Mouse (Mus musculus): ENCODE results near the gene Med12l. TPM values are rescaled to one million over a fixed set of nuclear protein-coding genes. Genes with fewer than 3 reads are reported as not detected.

Med12l gene
- total and polyA plus RNA-seq, 3 experiments = 0.93 to 2.0 (median 1.5) TPM

DNA sequence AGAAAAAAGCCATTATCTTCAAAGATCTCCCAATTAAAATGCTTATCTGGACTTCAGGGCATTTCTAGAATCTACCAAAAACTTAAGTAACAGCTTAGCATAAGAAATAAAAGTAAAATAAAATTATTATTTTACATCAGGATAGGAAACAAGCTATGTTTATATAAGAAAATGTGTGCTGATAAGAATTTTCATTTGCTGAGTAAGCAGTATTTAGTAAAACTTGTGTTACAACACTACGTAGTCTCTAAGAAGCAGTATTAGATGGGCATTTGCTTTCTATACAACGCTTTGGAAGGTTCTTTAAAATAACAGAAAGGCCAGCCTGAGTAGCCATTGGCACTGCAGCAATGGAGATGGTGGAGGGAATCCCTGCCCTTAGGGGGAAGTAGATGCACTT is 257.8 kb downstream of the Med12l start:
- in situ Hi-C loops (cut with MboI; ENCODE audit: low pct_ligation_motif_present, low pct_unique_long_range_greater_than_20kb, low sequenced_read_pairs) = no loop called here
- Histone ChIP-seq H3K9me3 (replicated peaks; ENCODE audit: low read length) (no peaks in the 10 kb centered on the region), H3K79me2 (replicated peaks; ENCODE audit: control insufficient read depth, extremely low read depth, insufficient read depth, poor library complexity, severe bottlenecking) (no peaks in the 10 kb centered on the region), H3K4me1 (ENCODE audit: control insufficient read depth in 1 of 2, insufficient read depth in 2 of 2) (peaks cover 17 to 56% of the 10 kb centered on the region in 2 experiments), H3K4me2 (ENCODE audit: insufficient read depth, low read depth, poor library complexity, severe bottlenecking) (no peak overlapping the region), H3K27me3 (replicated peaks) (no peaks in the 10 kb centered on the region), H3K9ac (ENCODE audit: insufficient read depth, low read depth) (no peak overlapping the region), H3K4me3 (replicated peaks in 1 of 3; ENCODE audit: low read depth in 2 of 3, low read length in 2 of 3, poor library complexity in 1 of 3) (no peak overlapping the region), H3K27ac (ENCODE audit: insufficient read depth, low read depth) (no peak overlapping the region), H3K36me3 (replicated peaks in 1 of 2; ENCODE audit: control insufficient read depth in 1 of 2, insufficient read depth in 1 of 2, low read length in 1 of 2) (peaks cover 0 to 4% of the 10 kb centered on the region in 2 experiments)
- dilution Hi-C loops (cut with MboI; ENCODE audit: extremely low pct_ligation_motif_present, extremely low pct_unique_long_range_greater_than_20kb, low sequenced_read_pairs) = no loop called here
- TF ChIP-seq MAZ (IDR thresholded peaks at IDR 0.05; ENCODE audit: low read depth, low read length) (no peak), MAFK (IDR thresholded peaks at IDR 0.05; ENCODE audit: insufficient replicate concordance, low read length) (peak; percentile 95)
- DNase-seq (ENCODE audit: extremely low read depth) = no peak

DNA sequence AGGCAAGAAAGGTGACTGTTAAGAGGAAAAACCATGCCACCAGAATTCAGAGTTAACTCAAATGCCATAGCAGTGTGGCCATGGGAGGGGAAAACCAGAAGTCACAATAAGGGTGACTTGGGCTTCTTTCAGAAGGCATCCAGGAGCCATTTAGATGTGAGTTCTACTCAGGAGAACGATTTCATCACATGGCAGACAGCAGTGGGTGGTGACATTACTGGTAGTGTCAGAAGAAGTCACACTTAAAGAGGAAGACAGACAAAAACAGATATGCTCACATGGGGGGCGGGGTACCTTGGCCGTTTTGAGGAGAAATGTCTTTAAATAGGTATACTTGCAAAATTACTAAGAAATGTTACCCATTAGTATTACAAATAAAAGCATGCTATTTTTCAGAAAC is 258.4 kb downstream of the Med12l start:
- Histone ChIP-seq H3K27me3 (replicated peaks) (no peaks in the 10 kb centered on the region), H3K4me1 (ENCODE audit: control insufficient read depth in 1 of 2, insufficient read depth in 2 of 2) (peaks cover 17 to 50% of the 10 kb centered on the region in 2 experiments), H3K27ac (ENCODE audit: insufficient read depth, low read depth) (no peak overlapping the region), H3K9ac (ENCODE audit: insufficient read depth, low read depth) (no peak overlapping the region), H3K9me3 (replicated peaks; ENCODE audit: low read length) (no peaks in the 10 kb centered on the region), H3K79me2 (replicated peaks; ENCODE audit: control insufficient read depth, extremely low read depth, insufficient read depth, poor library complexity, severe bottlenecking) (no peaks in the 10 kb centered on the region), H3K4me2 (ENCODE audit: insufficient read depth, low read depth, poor library complexity, severe bottlenecking) (no peak overlapping the region), H3K36me3 (replicated peaks in 1 of 2; ENCODE audit: control insufficient read depth in 1 of 2, insufficient read depth in 1 of 2, low read length in 1 of 2) (peaks cover 0 to 4% of the 10 kb centered on the region in 2 experiments), H3K4me3 (replicated peaks in 1 of 3; ENCODE audit: low read depth in 2 of 3, low read length in 2 of 3, poor library complexity in 1 of 3) (no peak overlapping the region)
- DNase-seq (ENCODE audit: extremely low read depth) = no peak
- in situ Hi-C loops (cut with MboI; ENCODE audit: low pct_ligation_motif_present, low pct_unique_long_range_greater_than_20kb, low sequenced_read_pairs) = no loop called here
- dilution Hi-C loops (cut with MboI; ENCODE audit: extremely low pct_ligation_motif_present, extremely low pct_unique_long_range_greater_than_20kb, low sequenced_read_pairs) = no loop called here
- no peak for TF ChIP-seq CHD1 (IDR thresholded peaks at IDR 0.05; ENCODE audit: low read depth, low read length)
- TF ChIP-seq MXI1 (IDR thresholded peaks at IDR 0.05; ENCODE audit: low read depth, low read length) = no peak
- no peak for TF ChIP-seq SIN3A (IDR thresholded peaks at IDR 0.05; ENCODE audit: low read length)
- no peak for TF ChIP-seq JUN (IDR thresholded peaks at IDR 0.05; ENCODE audit: insufficient read depth, low read depth, low read length)
- TF ChIP-seq MYC (IDR thresholded peaks at IDR 0.05; ENCODE audit: low read depth, low read length) = no peak
- no peak for TF ChIP-seq GABPA (IDR thresholded peaks at IDR 0.05; ENCODE audit: insufficient replicate concordance, low read depth, low read length)
- TF ChIP-seq USF2 (conservative IDR thresholded peaks at IDR 0.05; ENCODE audit: low read depth, low read length) = no peak
- no peak for TF ChIP-seq RCOR1 (conservative IDR thresholded peaks at IDR 0.05; ENCODE audit: low read depth, low read length)
- no peak for TF ChIP-seq HCFC1 (IDR thresholded peaks at IDR 0.05; ENCODE audit: low read depth, low read length)
- no peak for TF ChIP-seq BHLHE40 (IDR thresholded peaks at IDR 0.05; ENCODE audit: low read depth, low read length)
- TF ChIP-seq MAX (IDR thresholded peaks at IDR 0.05; ENCODE audit: low read length) = no peak
- TF ChIP-seq ETS1 (conservative IDR thresholded peaks at IDR 0.05; ENCODE audit: low read depth, low read length) = no peak
- TF ChIP-seq NRF1 (IDR thresholded peaks at IDR 0.05; ENCODE audit: low read depth, low read length) = no peak
- no peak for TF ChIP-seq POLR2A (IDR thresholded peaks at IDR 0.05; ENCODE audit: low read depth, low read length)
- TF ChIP-seq MEF2A (IDR thresholded peaks at IDR 0.05; ENCODE audit: borderline replicate concordance, low read depth, low read length) = no peak
